Mouse (Mus musculus): ENCODE measurements around the gene Gm7138. TPM values are rescaled to one million over a fixed set of nuclear protein-coding genes. Genes with fewer than 3 reads are reported as not detected.
"Not testable (repeated sequence)": the region's sequence is repeated elsewhere in the genome, so short reads cannot be mapped to it uniquely, and the experiment has no call there.

Gene Gm7138
- not detected in 2 replicates for polyA plus RNA-seq (2016; fragmentation: Nextera tagmentation; extraction: Ambion mirVana)

GRCm38 (mm10) chr10:77776844-77777243 is at the start of gene Gm7138:
Gene Gm7138, minus strand, starts transcription at chr10:77776944.
- not testable (repeated sequence) for DNase-seq (ENCODE audit: low spot score); H3K27ac ChIP-seq (replicated peaks)
- 59% methylated on average over 1 of the region's 1 CpGs for WGBS

GRCm38 (mm10) chr10:77819203-77819602 is 42.5 kb upstream of the Gm7138 start:
- H3K36me3 ChIP-seq = no peaks in the 10 kb centered on the region
- peaks cover 10% of the 10 kb centered on the region; the same call in 1 of the 2 replicates for H3K9me3 ChIP-seq (replicated peaks)
- H3K27ac ChIP-seq (replicated peaks) = no peak overlapping the region
- H3K27me3 ChIP-seq (ENCODE audit: low read depth, poor library complexity, severe bottlenecking) = no peaks in the 10 kb centered on the region
- 25% methylated on average over 4 of the region's 4 CpGs for WGBS
- H3K4me3 ChIP-seq = no peak overlapping the region
- no peak for DNase-seq (ENCODE audit: low spot score)
- peaks cover 6% of the 10 kb centered on the region for H3K4me1 ChIP-seq

More at GRCm38 (mm10) chr10:77776844-77777243, at the start of gene Gm7138:
- H3K36me3 ChIP-seq; H3K4me1 ChIP-seq; H3K27me3 ChIP-seq (ENCODE audit: low read depth, poor library complexity, severe bottlenecking); H3K4me3 ChIP-seq; H3K9me3 ChIP-seq (replicated peaks): not testable (repeated sequence)

GRCm38 (mm10) chr10:77818523-77818922 is 41.8 kb upstream of the Gm7138 start:
- DNase-seq (ENCODE audit: low spot score) = no peak
- H3K36me3 ChIP-seq = no peaks in the 10 kb centered on the region
- H3K4me3 ChIP-seq = no peak overlapping the region
- WGBS = 94% methylated on average over 4 of the region's 4 CpGs
- no peak overlapping the region for H3K27ac ChIP-seq (replicated peaks)
- H3K9me3 ChIP-seq (replicated peaks) = peaks cover 4% of the 10 kb centered on the region; the same call in 1 of the 2 replicates
- no peaks in the 10 kb centered on the region for H3K27me3 ChIP-seq (ENCODE audit: low read depth, poor library complexity, severe bottlenecking)
- peaks cover 9% of the 10 kb centered on the region for H3K4me1 ChIP-seq

GRCm38 (mm10) chr10:77815514-77815913 is 38.8 kb upstream of the Gm7138 start:
- H3K9me3 ChIP-seq (replicated peaks) = no peaks in the 10 kb centered on the region; the same call in 1 of the 2 replicates
- H3K27ac ChIP-seq (replicated peaks) = no peak overlapping the region
- H3K36me3 ChIP-seq = no peaks in the 10 kb centered on the region
- H3K4me1 ChIP-seq = peaks cover 9% of the 10 kb centered on the region
- H3K27me3 ChIP-seq (ENCODE audit: low read depth, poor library complexity, severe bottlenecking) = no peaks in the 10 kb centered on the region
- 36% methylated on average over 5 of the region's 5 CpGs for WGBS
- no peak overlapping the region for H3K4me3 ChIP-seq
- DNase-seq (ENCODE audit: low spot score) = peak; percentile 33

GRCm38 (mm10) chr10:77814382-77814781 is 37.6 kb upstream of the Gm7138 start, which contains the start of gene Gm2696:
Gene Gm2696, plus strand, starts transcription at chr10:77814682.
- Histone ChIP-seq H3K9me3 (replicated peaks) (peaks cover 7% of the 10 kb centered on the region), H3K27me3 (ENCODE audit: low read depth, poor library complexity, severe bottlenecking) (no peaks in the 10 kb centered on the region), H3K27ac (replicated peaks) (0 out of 2 replicates have a peak within 1 kb of the TSS, but pooled peaks have one; percentile 28), H3K36me3 (no peaks in the 10 kb centered on the region), H3K4me3 (no peak within 1 kb of the TSS), H3K4me1 (peaks cover 6% of the 10 kb centered on the region; the same call in 1 of the 2 replicates)
- DNase-seq (ENCODE audit: low spot score) = no peak
- 57% methylated on average over 4 of the region's 4 CpGs for WGBS

GRCm38 (mm10) chr10:77811743-77812142 is 35.0 kb upstream of the Gm7138 start, which contains the start of gene Gm9507:
Gene Gm9507, minus strand, starts transcription at chr10:77811843.
- H3K4me1 ChIP-seq = peaks cover 6% of the 10 kb centered on the region; the same call in 1 of the 2 replicates
- H3K9me3 ChIP-seq (replicated peaks) = peaks cover 16% of the 10 kb centered on the region
- H3K27ac ChIP-seq (replicated peaks) = no peak within 1 kb of the TSS
- no peaks in the 10 kb centered on the region for H3K27me3 ChIP-seq (ENCODE audit: low read depth, poor library complexity, severe bottlenecking)
- no peaks in the 10 kb centered on the region for H3K36me3 ChIP-seq
- no peak within 1 kb of the TSS for H3K4me3 ChIP-seq
- 80% methylated on average over 5 of the region's 5 CpGs for WGBS
- no peak for DNase-seq (ENCODE audit: low spot score)

GRCm38 (mm10) chr10:77804095-77804494 is 27.4 kb upstream of the Gm7138 start:
- Histone ChIP-seq H3K4me1 (no peaks in the 10 kb centered on the region; the same call in 1 of the 2 replicates), H3K4me3 (no peak overlapping the region), H3K27me3 (ENCODE audit: low read depth, poor library complexity, severe bottlenecking) (no peaks in the 10 kb centered on the region), H3K27ac (replicated peaks) (no peak overlapping the region), H3K36me3 (no peaks in the 10 kb centered on the region), H3K9me3 (replicated peaks) (peaks cover 7% of the 10 kb centered on the region)
- DNase-seq (ENCODE audit: low spot score) = no peak
- WGBS = 87% methylated on average over 3 of the region's 3 CpGs

GRCm38 (mm10) chr10:77798921-77799508 is 22.3 kb upstream of the Gm7138 start, which contains the start of gene Gm19668:
Gene Gm19668, minus strand, starts transcription at chr10:77799133.
- H3K4me1 ChIP-seq = peaks cover 19% of the 10 kb centered on the region
- H3K27ac ChIP-seq (replicated peaks) = peak within 1 kb of the TSS; percentile 69
- H3K36me3 ChIP-seq = no peaks in the 10 kb centered on the region
- DNase-seq (ENCODE audit: low spot score) = no peak
- no peaks in the 10 kb centered on the region for H3K27me3 ChIP-seq (ENCODE audit: low read depth, poor library complexity, severe bottlenecking)
- no peak within 1 kb of the TSS for H3K4me3 ChIP-seq
- no peaks in the 10 kb centered on the region for H3K9me3 ChIP-seq (replicated peaks)
- WGBS = 70% methylated on average over 8 of the region's 8 CpGs

GRCm38 (mm10) chr10:77798164-77798920 is 21.6 kb upstream of the Gm7138 start:
- not testable (repeated sequence) for H3K27me3 ChIP-seq (ENCODE audit: low read depth, poor library complexity, severe bottlenecking); H3K36me3 ChIP-seq; H3K4me3 ChIP-seq; H3K9me3 ChIP-seq (replicated peaks); DNase-seq (ENCODE audit: low spot score)
- 32% methylated on average over 3 of the region's 3 CpGs for WGBS
- Histone ChIP-seq H3K4me1 (peaks cover 21% of the 10 kb centered on the region), H3K27ac (replicated peaks) (peak overlapping the region; percentile 69)

- peaks cover 22% of the 10 kb centered on the region for H3K4me1 ChIP-seq
- no peaks in the 10 kb centered on the region for H3K27me3 ChIP-seq (ENCODE audit: low read depth, poor library complexity, severe bottlenecking)
- no peaks in the 10 kb centered on the region for H3K9me3 ChIP-seq (replicated peaks)
- 23% methylated on average over 3 of the region's 3 CpGs for WGBS
- H3K27ac ChIP-seq (replicated peaks) = peak overlapping the region; percentile 69
- no peak for DNase-seq (ENCODE audit: low spot score)
- H3K4me3 ChIP-seq = no peak overlapping the region
- no peaks in the 10 kb centered on the region for H3K36me3 ChIP-seq
Measured at GRCm38 (mm10) chr10:77797677-77798076, 20.9 kb upstream of the Gm7138 start.

GRCm38 (mm10) chr10:77794976-77795375 is 18.2 kb upstream of the Gm7138 start, which contains the start of gene Gm9639:
Gene Gm9639, minus strand, starts transcription at chr10:77795076.
- DNase-seq (ENCODE audit: low spot score) = no peak
- peak within 1 kb of the TSS; percentile 59 for H3K27ac ChIP-seq (replicated peaks)

GRCm38 (mm10) chr10:77788621-77789020 is 11.9 kb upstream of the Gm7138 start:
- 85% methylated on average over 2 of the region's 2 CpGs for WGBS

More at GRCm38 (mm10) chr10:77794976-77795375, 18.2 kb upstream of the Gm7138 start, which contains the start of gene Gm9639:
- H3K4me3 ChIP-seq = no peak within 1 kb of the TSS
- no peaks in the 10 kb centered on the region for H3K9me3 ChIP-seq (replicated peaks)
- peaks cover 22% of the 10 kb centered on the region for H3K4me1 ChIP-seq
- WGBS = 57% methylated on average over 2 of the region's 2 CpGs
- H3K27me3 ChIP-seq (ENCODE audit: low read depth, poor library complexity, severe bottlenecking) = no peaks in the 10 kb centered on the region
- no peaks in the 10 kb centered on the region for H3K36me3 ChIP-seq

More at GRCm38 (mm10) chr10:77788621-77789020, 11.9 kb upstream of the Gm7138 start:
- Histone ChIP-seq H3K27me3 (ENCODE audit: low read depth, poor library complexity, severe bottlenecking) (no peaks in the 10 kb centered on the region), H3K36me3 (no peaks in the 10 kb centered on the region), H3K9me3 (replicated peaks) (no peaks in the 10 kb centered on the region), H3K4me3 (no peak overlapping the region), H3K27ac (replicated peaks) (no peak overlapping the region), H3K4me1 (0 out of 2 replicates have a peak, but pooled peaks cover 3% of the 10 kb centered on the region)
- DNase-seq (ENCODE audit: low spot score) = no peak
